Mouse (Mus musculus) gonadal fat pad, adult 2 months (tissue): ENCODE results near the gene Cfap161. TPM values are rescaled to one million over a fixed set of nuclear protein-coding genes. Genes with fewer than 3 reads are reported as not detected.

Source experiments
- DNase-seq: peaks from one replicate; pipeline ENCODE4 v3.0.0-alpha.2; 2012; ENCODE audit warnings: low read depth
- polyA plus RNA-seq: library from polyadenylated mRNA; depleted of rRNA; stranded (reverse); fragments of >200 nt; gene quantifications from 2 replicates; pipeline ENCODE4 v1.2.3, GENCODE M21; 2012; rRNA removed

Cfap161 gene
- polyA plus RNA-seq = 0.43 and 1.3 TPM in 2 replicates

DNA sequence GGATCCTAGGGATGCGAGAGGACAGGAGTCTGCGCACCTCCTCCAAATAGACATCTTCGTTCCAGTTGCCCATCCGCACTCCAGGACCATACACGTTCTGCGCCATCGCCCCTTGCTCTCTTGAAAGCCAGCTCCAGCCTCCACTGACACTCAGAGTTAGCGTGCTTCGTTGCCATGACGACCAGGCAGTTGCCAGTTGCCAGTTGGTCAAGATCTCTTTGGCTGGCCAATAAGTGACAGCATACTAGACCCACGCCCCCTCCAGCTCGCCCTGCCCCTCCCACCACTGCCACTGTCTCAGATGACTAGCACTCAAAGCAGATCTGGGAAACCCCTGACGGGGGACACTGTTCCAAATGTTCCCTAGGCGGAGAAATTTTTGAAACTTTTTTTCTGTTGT, at the start of gene Cfap161:
Cfap161 (minus strand) TSS at position 176 of the 400 bp plus-strand sequence.
- no peak for DNase-seq

DNA sequence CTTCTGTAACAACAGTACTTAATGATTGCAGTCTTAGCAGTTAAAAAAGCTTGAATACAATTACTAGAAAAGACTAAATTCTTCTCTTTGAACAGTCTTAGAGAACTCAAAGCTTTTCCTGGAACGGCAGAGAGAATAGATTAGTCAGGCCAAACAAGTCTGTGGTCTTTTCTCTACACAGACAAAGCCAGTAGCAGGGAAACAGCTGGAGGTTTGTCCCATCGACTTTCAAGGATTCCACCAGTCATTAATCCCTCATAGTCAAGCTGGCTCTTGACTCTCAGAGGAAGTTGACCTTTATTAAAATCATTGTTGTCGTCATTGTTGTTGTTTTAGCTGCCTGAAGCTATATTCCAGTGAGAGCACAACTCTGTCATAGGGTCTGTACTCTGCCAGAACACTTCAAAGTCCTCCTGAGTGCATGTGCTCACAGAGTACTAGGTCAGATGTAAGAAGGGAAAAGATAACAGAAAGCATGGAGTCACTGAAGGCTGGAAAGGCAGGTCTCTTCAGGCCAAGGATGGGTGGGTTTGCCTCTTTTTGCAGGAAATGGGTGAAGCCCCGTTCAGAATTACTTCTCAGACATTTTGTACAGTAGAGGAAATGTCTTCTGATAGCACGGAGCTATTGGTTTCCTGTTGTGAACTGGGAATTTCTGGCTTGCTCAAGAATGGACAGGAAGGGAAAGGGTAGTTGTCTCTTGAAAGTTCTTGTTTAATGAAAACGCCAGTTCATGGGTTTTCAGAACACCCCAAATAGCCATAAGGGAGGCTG, 48.0 kb upstream of the Cfap161 start:
- DNase-seq = no peak

- DNase-seq = no peak
These were observed 45.4 kb upstream of the Cfap161 start for GRCm38 (mm10) chr7:83840076-83840475.

GRCm38 (mm10) chr7:83838525-83839224, 44.0 kb upstream of the Cfap161 start:
- no peak for DNase-seq

GRCm38 (mm10) chr7:83829355-83829754, 34.7 kb upstream of the Cfap161 start:
- no peak for DNase-seq

- DNase-seq = no peak
These were observed 32.9 kb upstream of the Cfap161 start for GRCm38 (mm10) chr7:83827402-83828076.

GRCm38 (mm10) chr7:83826808-83827207, 32.1 kb upstream of the Cfap161 start:
- no peak for DNase-seq

DNA sequence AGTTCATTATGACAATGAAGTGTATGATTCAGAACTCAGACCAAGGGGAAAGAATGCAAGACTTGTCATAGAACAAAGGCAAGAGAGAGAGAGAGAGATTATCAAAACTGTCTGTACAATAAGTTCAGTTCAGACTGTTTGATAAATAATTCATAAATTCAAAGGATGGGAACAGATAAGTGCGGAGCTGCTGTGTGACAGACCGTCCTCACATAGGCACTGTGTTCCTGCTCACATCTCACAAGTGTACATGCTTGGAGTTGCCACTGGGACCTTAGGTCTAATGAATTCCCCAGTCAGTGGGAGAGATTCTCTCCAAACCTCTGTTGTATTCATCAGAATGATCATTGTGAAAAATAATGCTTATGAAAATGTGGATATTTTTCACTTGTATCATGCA, 27.3 kb upstream of the Cfap161 start:
- no peak for DNase-seq

GRCm38 (mm10) chr7:83816886-83817285, 22.2 kb upstream of the Cfap161 start:
- DNase-seq = no peak

DNA sequence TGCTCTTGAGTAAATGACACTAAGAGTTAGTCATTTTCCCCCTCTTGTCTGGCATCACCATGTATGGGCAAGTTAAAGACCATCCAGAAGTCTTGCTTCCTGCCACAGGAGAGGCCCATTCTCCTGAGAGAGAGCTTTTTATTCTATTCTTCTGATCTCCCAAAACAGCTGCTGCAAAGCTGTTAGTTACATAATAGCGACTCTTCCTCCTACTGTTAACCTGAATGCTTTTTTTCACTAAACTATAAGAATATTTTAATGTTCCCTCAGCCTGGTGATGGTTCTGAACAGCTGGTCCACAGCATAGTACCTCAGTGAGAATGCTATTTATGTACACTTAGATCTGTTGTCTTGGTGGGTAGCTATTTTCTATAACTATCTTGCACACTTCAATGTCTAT, 21.0 kb upstream of the Cfap161 start:
- DNase-seq = no peak

- no peak for DNase-seq
These were observed 19.3 kb upstream of the Cfap161 start for GRCm38 (mm10) chr7:83813993-83814392.

GRCm38 (mm10) chr7:83813465-83813864, 18.8 kb upstream of the Cfap161 start:
- DNase-seq = no peak

DNA sequence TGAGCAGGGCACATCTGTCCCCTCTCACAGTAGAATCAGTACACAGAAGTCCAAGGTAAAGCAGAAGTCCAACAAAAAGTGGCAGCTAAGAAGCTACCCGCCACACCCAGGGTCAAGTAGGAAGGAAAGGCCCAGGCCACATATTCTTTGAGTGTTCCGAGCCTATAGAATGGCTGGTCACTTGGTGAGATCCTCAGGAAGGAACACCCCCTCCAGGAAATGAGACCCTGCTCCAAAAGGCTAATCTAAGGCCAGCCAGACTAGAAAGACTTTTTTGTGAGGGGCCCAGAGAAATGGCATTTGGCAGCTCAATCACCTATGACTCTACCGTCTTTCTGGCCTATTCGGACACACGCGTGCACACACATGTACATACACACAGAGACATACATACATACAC, 18.3 kb upstream of the Cfap161 start:
- no peak for DNase-seq

GRCm38 (mm10) chr7:83812581-83812980, 17.9 kb upstream of the Cfap161 start:
- no peak for DNase-seq

GRCm38 (mm10) chr7:83811916-83812315, 17.2 kb upstream of the Cfap161 start:
- no peak for DNase-seq

GRCm38 (mm10) chr7:83811461-83811860, 16.8 kb upstream of the Cfap161 start:
- no peak for DNase-seq

DNA sequence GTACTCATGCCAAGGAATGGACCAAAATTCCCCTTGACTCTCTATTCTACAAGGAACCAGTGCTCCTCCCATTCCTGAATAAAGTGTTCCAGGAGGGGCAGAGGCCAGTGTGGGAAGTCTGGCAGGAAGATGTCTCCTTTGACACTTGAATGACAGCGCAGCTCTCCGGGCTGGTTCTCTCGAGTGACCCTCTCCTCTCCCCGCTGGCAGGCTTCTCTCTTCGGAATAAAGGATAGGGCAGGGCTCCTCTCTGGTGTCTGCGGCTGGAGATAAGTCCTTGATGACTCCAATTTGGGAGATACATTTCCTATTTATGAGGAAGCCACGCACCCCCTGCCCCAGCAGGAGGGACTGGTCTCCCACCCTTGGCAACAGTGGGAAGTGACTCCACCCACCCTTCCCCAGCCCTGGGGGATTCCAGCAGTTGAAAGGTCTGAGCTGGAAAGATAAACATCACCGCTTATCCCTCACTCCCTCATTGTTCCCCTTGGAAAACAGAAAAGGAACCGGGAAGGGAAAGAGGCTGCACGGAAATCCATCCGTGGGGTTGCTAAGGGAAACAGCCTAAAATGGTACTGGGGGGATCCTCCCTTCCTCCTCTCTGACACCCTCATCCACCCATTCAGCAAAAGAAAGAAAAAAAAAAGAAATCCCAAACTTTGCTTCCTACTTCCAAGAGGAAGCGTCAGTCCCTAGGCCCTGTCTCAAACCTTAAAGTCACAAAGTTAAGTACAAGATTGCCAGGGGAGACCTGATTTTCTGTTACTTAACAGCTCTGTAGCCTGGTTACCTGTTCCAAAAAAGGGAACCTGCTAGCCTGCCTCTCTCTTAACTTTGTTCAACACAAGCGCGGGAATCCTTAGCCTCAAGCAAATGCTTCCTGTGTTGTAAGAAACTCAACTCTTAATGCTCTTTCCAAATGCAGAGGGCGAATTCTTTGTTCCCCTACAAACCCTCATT, 15.7 kb upstream of the Cfap161 start:
- DNase-seq = no peak

DNA sequence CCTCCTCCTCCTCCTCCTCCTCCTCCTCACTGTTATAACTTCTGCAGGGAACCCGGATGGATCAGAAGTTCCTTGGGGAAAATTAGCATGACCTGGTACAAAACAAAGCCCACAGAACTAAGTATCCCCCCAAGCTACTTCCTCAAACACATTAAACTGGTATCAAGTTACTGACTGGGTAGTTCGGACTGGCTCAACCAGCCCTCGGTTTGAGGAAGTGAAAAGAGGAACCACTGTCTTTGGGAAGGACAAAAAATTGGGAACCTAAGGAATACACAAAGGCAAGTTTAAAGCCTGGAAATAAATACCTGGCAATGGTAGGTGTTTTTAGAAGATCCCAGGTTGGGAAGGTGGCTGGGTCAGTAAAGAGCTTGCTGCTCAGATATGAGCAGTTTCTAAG, 15.0 kb upstream of the Cfap161 start:
- DNase-seq = no peak

DNA sequence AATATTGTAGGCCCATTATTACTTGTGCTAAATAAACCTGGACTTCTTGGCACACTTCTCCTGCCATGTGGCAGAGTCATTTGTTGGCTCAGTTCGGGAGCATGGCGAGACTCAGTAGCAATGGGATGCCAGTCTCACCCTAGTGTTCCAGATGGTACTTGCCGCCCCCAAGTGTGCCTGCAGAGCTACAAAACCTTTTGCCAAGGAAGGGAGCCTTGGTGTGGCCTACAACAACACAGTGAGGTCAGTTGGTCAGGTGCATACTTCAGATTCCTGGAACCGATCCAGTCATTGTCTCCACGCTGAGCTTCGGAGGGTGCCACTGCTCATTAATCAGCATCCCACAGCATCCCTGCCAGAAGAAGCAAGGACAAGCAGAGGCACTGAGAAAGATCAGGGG, 14.4 kb upstream of the Cfap161 start:
- no peak for DNase-seq

DNA sequence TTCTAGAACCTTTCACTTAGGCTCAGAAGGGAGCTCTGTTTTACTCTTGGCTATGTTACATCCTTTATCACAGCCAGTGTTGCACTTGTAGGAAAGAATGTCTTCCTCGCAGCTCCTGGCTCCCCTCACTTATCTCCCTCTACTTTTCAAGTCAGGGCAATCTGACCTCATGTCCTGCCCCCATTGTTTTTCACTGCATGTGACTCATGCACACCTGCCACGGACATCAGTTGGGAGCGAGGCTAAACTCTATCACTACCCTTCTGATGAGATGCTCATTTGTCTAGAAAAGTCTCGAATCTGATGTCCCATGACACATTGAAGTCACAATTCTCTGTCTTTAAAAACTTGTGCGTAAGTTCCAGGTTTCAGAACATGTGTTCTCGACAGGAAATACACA, 12.3 kb upstream of the Cfap161 start:
- no peak for DNase-seq

DNA sequence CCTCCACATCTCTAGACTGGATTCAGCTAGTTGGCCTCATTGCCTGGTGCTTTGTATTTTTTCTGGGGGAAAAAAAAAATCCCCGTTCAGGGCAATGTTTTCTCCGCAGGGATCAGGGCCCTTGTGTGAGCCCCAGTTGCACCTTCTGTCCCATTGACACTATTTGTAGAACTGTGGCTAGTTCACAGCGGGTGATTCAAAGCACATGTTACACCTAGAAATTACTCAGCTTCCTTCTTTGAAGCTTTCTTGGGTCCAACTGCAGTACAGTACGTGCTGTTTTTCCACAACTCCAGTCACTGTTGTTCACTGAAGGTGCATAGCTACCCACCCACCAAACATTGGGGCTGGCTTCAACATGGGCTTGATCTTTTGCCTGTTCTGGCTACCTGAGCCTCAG, 9.1 kb upstream of the Cfap161 start:
- DNase-seq = no peak

DNA sequence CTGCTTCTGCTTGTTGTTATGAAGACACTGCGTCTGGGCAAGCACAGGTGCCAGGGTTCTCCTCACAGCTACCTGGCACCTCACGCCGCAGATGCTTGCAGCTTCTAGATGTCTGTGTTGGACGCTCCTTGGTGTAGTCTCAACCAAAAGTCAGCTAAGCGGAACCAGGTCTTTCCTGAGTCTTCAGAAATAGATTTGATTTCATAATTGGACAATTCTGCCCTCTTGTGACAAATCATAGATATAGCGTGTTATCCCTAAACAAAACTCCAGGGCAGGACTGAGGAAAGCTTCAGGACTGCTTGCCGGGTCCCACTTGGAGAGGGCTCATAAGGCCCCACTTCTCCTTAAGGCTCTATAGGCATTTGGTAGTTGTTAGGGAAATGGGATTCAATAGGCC, 7.8 kb upstream of the Cfap161 start:
- DNase-seq = no peak
